Mouse (Mus musculus): ENCODE results near the gene Actrt3. TPM values are rescaled to one million over a fixed set of nuclear protein-coding genes. Genes with fewer than 3 reads are reported as not detected.

The Actrt3 gene
- total and polyA plus RNA-seq, 3 experiments = 0.04 to 0.08 TPM; not detected in 1

DNA sequence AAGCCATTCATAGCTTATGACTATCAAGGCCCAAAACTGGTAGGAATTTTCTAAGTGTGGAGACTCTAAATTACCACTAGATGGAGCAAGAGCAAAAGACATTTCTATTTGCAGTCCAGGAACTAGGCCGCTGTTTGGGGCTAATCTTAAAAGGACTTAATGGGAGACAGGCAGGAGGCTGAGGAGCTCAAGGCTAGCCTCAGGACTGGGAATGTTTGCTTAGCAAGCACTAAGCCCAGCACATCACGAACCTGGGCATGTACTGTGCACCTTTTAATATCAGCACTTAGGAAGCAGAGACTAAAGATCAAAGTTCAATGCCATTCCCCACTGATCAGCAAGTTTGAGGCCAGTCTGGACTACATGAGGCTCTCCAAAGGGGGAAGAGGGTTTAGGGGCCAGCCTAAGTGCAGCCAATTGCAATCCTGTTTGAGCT is 7.3 kb downstream of the Actrt3 start:
- Histone ChIP-seq H3K27ac (ENCODE audit: control insufficient read depth, low read depth, low read length) (no peak overlapping the region), H3K36me3 (ENCODE audit: control insufficient read depth in 1 of 2, insufficient read depth in 2 of 2, low read length in 2 of 2) (peaks cover 0 to 10% of the 10 kb centered on the region in 2 experiments; a peak in 2 of 4 replicates), H3K9me3 (replicated peaks; ENCODE audit: insufficient read depth, low read length) (no peaks in the 10 kb centered on the region), H3K27me3 (ENCODE audit: control insufficient read depth in 1 of 2, insufficient read depth in 2 of 2, low read length in 2 of 2) (no peaks in the 10 kb centered on the region), H3K9ac (ENCODE audit: control insufficient read depth, low read depth, low read length, poor library complexity, severe bottlenecking) (no peak overlapping the region), H3K4me1 (ENCODE audit: control insufficient read depth in 1 of 2, insufficient read depth in 2 of 2, low read length in 2 of 2) (peaks cover 3 to 11% of the 10 kb centered on the region in 2 experiments; a peak in 3 of 4 replicates), H3K4me3 (ENCODE audit: control insufficient read depth in 1 of 2, insufficient read depth in 1 of 2, low read depth in 2 of 2, low read length in 2 of 2) (no peak overlapping the region), H3K79me2 (ENCODE audit: control insufficient read depth, insufficient read depth, low read length, poor library complexity) (peaks cover 4% of the 10 kb centered on the region; the same call in 1 of the 2 replicates)
- TF ChIP-seq MYB (IDR thresholded peaks at IDR 0.05; ENCODE audit: low read depth, low read length) = no peak
- peak; percentile 84 for TF ChIP-seq ZC3H11A (IDR thresholded peaks at IDR 0.05; ENCODE audit: low read depth, low read length)
- TF ChIP-seq CTCF (IDR thresholded peaks at IDR 0.05 in 2 of 3, conservative IDR thresholded peaks at IDR 0.05 in 1 of 3; ENCODE audit: control insufficient read depth in 1 of 3, insufficient read depth in 1 of 3, low read depth in 2 of 3, low read length in 3 of 3, poor library complexity in 1 of 3, severe bottlenecking in 1 of 3) = peak in 2 of 3 experiments; percentile 63 to 92; a peak in 4 of 6 replicates
- TF ChIP-seq GATA1 (IDR thresholded peaks at IDR 0.05; ENCODE audit: low read depth, low read length) = 0 out of 2 replicates have a peak, but pooled peaks have one; percentile 23
- 0 out of 2 replicates have a peak, but pooled peaks have one; percentile 8 for TF ChIP-seq RCOR1 (IDR thresholded peaks at IDR 0.05; ENCODE audit: low read depth, low read length)
- TF ChIP-seq SIN3A (IDR thresholded peaks at IDR 0.05; ENCODE audit: low read length) = peak; percentile 71
- TF ChIP-seq MAZ (IDR thresholded peaks at IDR 0.05; ENCODE audit: low read depth, low read length) = 0 out of 2 replicates have a peak, but pooled peaks have one; percentile 31
- TF ChIP-seq SMC3 (IDR thresholded peaks at IDR 0.05; ENCODE audit: low read depth, low read length) = peak; percentile 88
- peak; percentile 44; the same call in 1 of the 2 replicates for TF ChIP-seq ZNF384 (IDR thresholded peaks at IDR 0.05; ENCODE audit: low read depth, low read length)
- no peak for TF ChIP-seq TAL1 (IDR thresholded peaks at IDR 0.05; ENCODE audit: low read length)
- TF ChIP-seq KAT2A (conservative IDR thresholded peaks at IDR 0.05; ENCODE audit: low read depth, low read length) = no peak
- TF ChIP-seq ELF1 (IDR thresholded peaks at IDR 0.05; ENCODE audit: low read depth, low read length) = peak; percentile 67
- 0 out of 2 replicates have a peak, but pooled peaks have one; percentile 32 for TF ChIP-seq HCFC1 (IDR thresholded peaks at IDR 0.05; ENCODE audit: low read depth, low read length)
- peak; percentile 97 for TF ChIP-seq RAD21 (IDR thresholded peaks at IDR 0.05; ENCODE audit: low read depth, low read length)
- no peak for TF ChIP-seq E2F4 (IDR thresholded peaks at IDR 0.05; ENCODE audit: borderline replicate concordance, low read depth, low read length)
- peak; percentile 88 for DNase-seq (ENCODE audit: low read depth, low spot score)

DNA sequence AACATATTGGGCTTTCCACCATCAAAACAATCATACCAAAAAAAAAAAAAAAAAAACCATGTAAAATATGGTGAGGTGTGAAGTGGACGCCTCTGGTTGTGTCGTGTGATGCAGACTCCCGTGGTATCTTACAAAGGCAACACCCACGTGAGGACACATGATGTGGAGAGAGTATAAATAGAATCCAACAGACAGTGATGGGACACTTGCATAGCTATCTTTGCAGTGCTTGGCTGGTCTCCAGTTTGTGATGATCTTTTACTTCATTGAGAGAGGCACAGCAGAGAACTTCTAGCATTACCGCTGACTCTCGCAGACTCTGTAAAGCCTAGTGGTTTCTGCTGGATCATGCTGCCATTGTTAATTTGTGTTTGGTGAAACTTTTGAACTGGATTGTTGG is 10.9 kb downstream of the Actrt3 start:
- Histone ChIP-seq H3K27me3 (ENCODE audit: control insufficient read depth in 1 of 2, insufficient read depth in 2 of 2, low read length in 2 of 2) (peaks cover 3% of the 10 kb centered on the region in 2 experiments; a peak in 3 of 4 replicates), H3K9ac (ENCODE audit: control insufficient read depth, low read depth, low read length, poor library complexity, severe bottlenecking) (no peak overlapping the region), H3K36me3 (ENCODE audit: control insufficient read depth in 1 of 2, insufficient read depth in 2 of 2, low read length in 2 of 2) (no peaks in the 10 kb centered on the region), H3K79me2 (ENCODE audit: control insufficient read depth, insufficient read depth, low read length, poor library complexity) (no peaks in the 10 kb centered on the region), H3K9me3 (replicated peaks; ENCODE audit: insufficient read depth, low read length) (no peaks in the 10 kb centered on the region), H3K27ac (ENCODE audit: control insufficient read depth, low read depth, low read length) (no peak overlapping the region), H3K4me1 (ENCODE audit: control insufficient read depth in 1 of 2, insufficient read depth in 2 of 2, low read length in 2 of 2) (peaks cover 0 to 3% of the 10 kb centered on the region in 2 experiments; a peak in 1 of 4 replicates), H3K4me3 (ENCODE audit: control insufficient read depth in 1 of 2, insufficient read depth in 1 of 2, low read depth in 2 of 2, low read length in 2 of 2) (no peak overlapping the region)
- peak; percentile 50 for DNase-seq (ENCODE audit: low read depth, low spot score)
- peak; percentile 61; the same call in 1 of the 2 replicates for TF ChIP-seq BHLHE40 (IDR thresholded peaks at IDR 0.05; ENCODE audit: borderline replicate concordance, low read depth, low read length)
- no peak for TF ChIP-seq ZMIZ1 (IDR thresholded peaks at IDR 0.05; ENCODE audit: low read depth, low read length)
- peak; percentile 84; the same call in 1 of the 2 replicates for TF ChIP-seq MEF2A (IDR thresholded peaks at IDR 0.05; ENCODE audit: extremely low read depth, insufficient replicate concordance, low read depth, low read length, poor library complexity, severe bottlenecking)
- TF ChIP-seq USF2 (IDR thresholded peaks at IDR 0.05; ENCODE audit: borderline replicate concordance in 1 of 2, insufficient read depth in 1 of 2, low read depth in 1 of 2, low read length in 2 of 2) = peak in 1 of 2 experiments; percentile 49; a peak in 1 of 4 replicates
- peak; percentile 81 for TF ChIP-seq USF1 (IDR thresholded peaks at IDR 0.05; ENCODE audit: low read depth, low read length)
- no peak for TF ChIP-seq CHD2 (IDR thresholded peaks at IDR 0.05; ENCODE audit: low read length)
- TF ChIP-seq RCOR1 (IDR thresholded peaks at IDR 0.05; ENCODE audit: low read depth, low read length) = no peak
